Mouse (Mus musculus) lung, postnatal 0 days (tissue): ENCODE data around the gene Zdhhc14. TPM values are rescaled to one million over a fixed set of nuclear protein-coding genes. Genes with fewer than 3 reads are reported as not detected.

Experiments
- ATAC-seq: fragments of 200-750 bp; cut with Nextera tagmentation; 2 replicates; pipeline ENCODE4 v1.8.0; 2017; ENCODE audit warnings: moderate library complexity
- DNase-seq: peaks from one replicate; pipeline ENCODE4 v3.0.0-alpha.2; 2016; ENCODE audit warnings: low spot score
- H3K27ac ChIP-seq: fragments of 300-500 bp; sonication (generic); 2 replicates; pipeline ENCODE4 v1.5.1; 2014; ENCODE audit warnings: antibody characterized with exemption, mild to moderate bottlenecking, low read length, mixed read lengths
- H3K27me3 ChIP-seq: fragments of 300-500 bp; sonication (generic); replicated peaks from 2 replicates; pipeline ENCODE4 v1.6.1; 2014; ENCODE audit warnings: low read length, mixed read lengths; ENCODE audit not compliant: insufficient read depth
- H3K36me3 ChIP-seq: fragments of 300-500 bp; sonication (generic); 2 replicates; pipeline ENCODE4 v1.6.1; 2014; ENCODE audit warnings: low read length, mixed read lengths; ENCODE audit not compliant: insufficient read depth
- H3K4me1 ChIP-seq: fragments of 300-500 bp; sonication (generic); 2 replicates; pipeline ENCODE4 v1.6.1; 2014; ENCODE audit warnings: antibody characterized with exemption, low read depth, low read length, mixed read lengths; ENCODE audit not compliant: insufficient read depth
- H3K4me2 ChIP-seq: fragments of 300-500 bp; sonication (generic); replicated peaks from 2 replicates; pipeline ENCODE4 v1.6.1; 2014; ENCODE audit warnings: low read depth, mild to moderate bottlenecking, low read length, moderate library complexity, mixed read lengths
- H3K4me3 ChIP-seq: fragments of 300-500 bp; sonication (generic); 2 replicates; pipeline ENCODE4 v1.5.1; 2014; ENCODE audit warnings: low read depth, low read length
- H3K9ac ChIP-seq: fragments of 300-500 bp; sonication (generic); replicated peaks from 2 replicates; pipeline ENCODE4 v1.6.1; 2014; ENCODE audit warnings: low read depth, mild to moderate bottlenecking
- H3K9me3 ChIP-seq: fragments of 300-500 bp; sonication (generic); 2 replicates; pipeline ENCODE4 v1.6.1; 2016; ENCODE audit warnings: low read length, mixed read lengths
- CTCF ChIP-seq: IDR thresholded peaks from 2 replicates; pipeline ENCODE4 v1.5.1; 2016; ENCODE audit warnings: antibody characterized with exemption, mild to moderate bottlenecking
- EP300 ChIP-seq: IDR thresholded peaks from 2 replicates; pipeline ENCODE4 v1.6.1; 2016; ENCODE audit warnings: antibody characterized with exemption, mild to moderate bottlenecking, control low read depth
- WGBS: fragments of 180-500 bp; shearing (Covaris S2); extraction: QIAGEN DNeasy Blood & Tissue Kit; methylation state at CpG from one replicate; pipeline ENCODE4 v1.1.7; 2014; 5-methylcytosine and 5-hydroxymethylcytosine counted together
- polyA plus RNA-seq: library from polyadenylated mRNA; unstranded; fragments of >200 nt; fragmentation: Nextera tagmentation; extraction: Ambion mirVana; gene quantifications from 2 replicates; pipeline ENCODE4 v1.2.1, GENCODE M21; 2015

The Zdhhc14 gene
- polyA plus RNA-seq, 1 experiment from 2014 or later, result 4.2 TPM

GRCm38 (mm10) chr17:5544065-5544464, 51.7 kb downstream of the Zdhhc14 start:
- Histone ChIP-seq H3K36me3 (no peaks in the 10 kb centered on the region), H3K4me3 (no peak overlapping the region), H3K27ac (no peak overlapping the region), H3K9ac (no peak overlapping the region), H3K4me1 (no peaks in the 10 kb centered on the region), H3K27me3 (no peaks in the 10 kb centered on the region), H3K9me3 (no peaks in the 10 kb centered on the region), H3K4me2 (no peak overlapping the region)
- WGBS, result 59% methylated on average over 5 of the region's 5 CpGs
- no peak for ATAC-seq
- no peak for DNase-seq
- TF ChIP-seq EP300 (no peak), CTCF (no peak)

DNA sequence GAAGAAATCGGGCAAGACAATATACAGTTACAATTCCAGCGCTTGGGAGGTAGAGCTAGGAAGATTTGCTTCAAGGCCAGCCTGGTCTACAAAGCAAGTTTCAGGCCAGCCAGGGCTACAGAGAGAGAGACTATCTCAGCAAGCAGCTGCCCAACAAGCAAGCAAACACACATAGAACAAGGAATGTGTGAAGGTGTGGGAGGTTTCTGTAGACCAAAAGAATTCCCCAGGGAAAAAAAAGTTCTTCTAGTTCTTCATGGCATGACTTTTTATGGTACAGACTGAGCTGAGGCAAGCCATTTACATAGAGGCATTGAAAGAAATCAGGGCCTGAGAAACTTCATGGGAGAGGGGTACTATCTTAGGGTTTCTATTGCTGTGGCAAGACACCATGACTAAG, 52.7 kb downstream of the Zdhhc14 start:
- no peak overlapping the region for H3K4me3 ChIP-seq
- no peaks in the 10 kb centered on the region for H3K27me3 ChIP-seq
- 93% methylated on average over 2 of the region's 2 CpGs for WGBS
- H3K27ac ChIP-seq, result no peak overlapping the region
- no peaks in the 10 kb centered on the region for H3K9me3 ChIP-seq
- no peak overlapping the region for H3K9ac ChIP-seq
- no peak for TF ChIP-seq CTCF
- no peak for TF ChIP-seq EP300
- DNase-seq, result no peak
- H3K4me1 ChIP-seq, result no peaks in the 10 kb centered on the region
- ATAC-seq, result no peak
- no peaks in the 10 kb centered on the region for H3K36me3 ChIP-seq
- no peak overlapping the region for H3K4me2 ChIP-seq

GRCm38 (mm10) chr17:5548546-5548945, 56.2 kb downstream of the Zdhhc14 start:
- no peak overlapping the region for H3K4me2 ChIP-seq
- H3K9me3 ChIP-seq, result no peaks in the 10 kb centered on the region
- DNase-seq (no peak), ATAC-seq (no peak)
- H3K4me1 ChIP-seq, result no peaks in the 10 kb centered on the region
- no peak for TF ChIP-seq CTCF
- TF ChIP-seq EP300, result no peak
- WGBS, result 89% methylated on average over 2 of the region's 2 CpGs
- no peak overlapping the region for H3K4me3 ChIP-seq
- no peak overlapping the region for H3K27ac ChIP-seq
- H3K9ac ChIP-seq, result no peak overlapping the region
- H3K27me3 ChIP-seq, result no peaks in the 10 kb centered on the region
- no peaks in the 10 kb centered on the region for H3K36me3 ChIP-seq

DNA sequence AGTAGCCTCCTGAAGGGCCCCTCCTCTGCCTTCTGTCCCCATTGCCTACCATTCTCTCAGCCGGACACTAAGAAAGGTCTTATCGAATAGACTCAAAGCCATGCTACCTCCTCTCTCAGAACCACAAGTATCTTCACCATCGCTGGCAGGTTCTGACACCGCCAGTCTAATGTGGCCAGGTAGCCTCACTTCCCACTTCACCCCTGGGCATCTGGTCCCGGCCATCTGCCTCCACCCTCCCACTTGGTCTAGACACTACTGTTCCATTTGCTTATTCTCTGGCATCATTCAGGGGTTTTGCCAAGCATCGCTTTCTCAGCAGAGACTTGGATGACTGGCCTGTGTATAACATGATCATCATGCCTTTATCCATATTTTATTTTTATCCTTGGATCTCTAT, 57.1 kb downstream of the Zdhhc14 start:
- no peak for DNase-seq
- Histone ChIP-seq H3K27me3 (no peaks in the 10 kb centered on the region), H3K9me3 (no peaks in the 10 kb centered on the region), H3K4me2 (no peak overlapping the region), H3K36me3 (no peaks in the 10 kb centered on the region), H3K4me1 (no peaks in the 10 kb centered on the region), H3K9ac (no peak overlapping the region), H3K27ac (no peak overlapping the region), H3K4me3 (no peak overlapping the region)
- TF ChIP-seq CTCF, result no peak
- TF ChIP-seq EP300, result no peak
- ATAC-seq, result no peak
- WGBS, result 93% methylated on average over 6 of the region's 6 CpGs

DNA sequence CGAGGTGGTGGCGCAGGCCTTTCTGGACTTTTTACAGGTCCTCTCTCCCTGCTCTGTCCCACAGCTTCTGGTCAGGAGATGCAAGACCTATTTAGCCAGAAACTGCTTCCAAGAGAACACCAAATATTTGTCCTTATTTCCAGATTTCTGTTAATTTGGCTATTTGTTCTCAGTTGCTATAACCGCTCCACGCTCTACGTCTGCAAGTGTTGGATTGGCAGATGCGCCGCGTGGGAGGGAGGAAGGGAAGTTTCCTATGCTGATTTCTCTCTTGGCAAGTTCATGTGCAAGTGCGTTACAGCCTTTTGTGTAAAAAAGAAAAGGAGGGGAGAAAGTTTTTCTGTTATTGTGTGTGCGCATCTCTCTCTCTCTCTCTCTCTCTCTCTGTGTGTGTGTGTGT, 58.1 kb downstream of the Zdhhc14 start:
- DNase-seq (no peak), ATAC-seq (no peak)
- no peaks in the 10 kb centered on the region for H3K36me3 ChIP-seq
- H3K27me3 ChIP-seq, result no peaks in the 10 kb centered on the region
- H3K27ac ChIP-seq, result no peak overlapping the region
- 83% methylated on average over 10 of the region's 10 CpGs for WGBS
- no peak overlapping the region for H3K9ac ChIP-seq
- H3K9me3 ChIP-seq, result no peaks in the 10 kb centered on the region
- no peak overlapping the region for H3K4me2 ChIP-seq
- H3K4me3 ChIP-seq, result no peak overlapping the region
- TF ChIP-seq CTCF (no peak), EP300 (no peak)
- H3K4me1 ChIP-seq, result no peaks in the 10 kb centered on the region

DNA sequence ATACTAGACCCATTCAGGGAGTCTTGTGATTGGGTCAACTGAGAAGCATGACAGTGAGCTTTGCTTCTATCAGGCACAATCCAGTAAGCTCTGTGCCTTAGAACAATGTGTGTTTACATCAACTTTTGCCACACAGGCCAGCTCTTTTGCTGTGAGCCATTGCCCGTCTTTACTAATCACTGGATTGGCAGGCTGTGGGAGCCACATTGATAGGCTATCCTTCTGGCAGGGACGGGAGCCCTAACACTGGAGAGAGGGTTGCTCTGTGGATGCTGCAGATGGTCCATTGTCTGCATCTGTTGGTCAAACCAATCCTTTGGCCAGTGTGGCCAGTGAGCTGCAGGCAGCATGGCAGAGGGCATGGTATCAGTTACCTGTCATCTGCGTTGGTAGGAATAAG, 58.8 kb downstream of the Zdhhc14 start:
- Histone ChIP-seq H3K4me2 (no peak overlapping the region), H3K4me1 (no peaks in the 10 kb centered on the region), H3K27me3 (no peaks in the 10 kb centered on the region), H3K9ac (no peak overlapping the region), H3K36me3 (no peaks in the 10 kb centered on the region), H3K27ac (no peak overlapping the region), H3K4me3 (no peak overlapping the region), H3K9me3 (no peaks in the 10 kb centered on the region)
- ATAC-seq (no peak), DNase-seq (no peak)
- TF ChIP-seq EP300 (no peak), CTCF (no peak)
- WGBS, result 81% methylated on average over 3 of the region's 3 CpGs

DNA sequence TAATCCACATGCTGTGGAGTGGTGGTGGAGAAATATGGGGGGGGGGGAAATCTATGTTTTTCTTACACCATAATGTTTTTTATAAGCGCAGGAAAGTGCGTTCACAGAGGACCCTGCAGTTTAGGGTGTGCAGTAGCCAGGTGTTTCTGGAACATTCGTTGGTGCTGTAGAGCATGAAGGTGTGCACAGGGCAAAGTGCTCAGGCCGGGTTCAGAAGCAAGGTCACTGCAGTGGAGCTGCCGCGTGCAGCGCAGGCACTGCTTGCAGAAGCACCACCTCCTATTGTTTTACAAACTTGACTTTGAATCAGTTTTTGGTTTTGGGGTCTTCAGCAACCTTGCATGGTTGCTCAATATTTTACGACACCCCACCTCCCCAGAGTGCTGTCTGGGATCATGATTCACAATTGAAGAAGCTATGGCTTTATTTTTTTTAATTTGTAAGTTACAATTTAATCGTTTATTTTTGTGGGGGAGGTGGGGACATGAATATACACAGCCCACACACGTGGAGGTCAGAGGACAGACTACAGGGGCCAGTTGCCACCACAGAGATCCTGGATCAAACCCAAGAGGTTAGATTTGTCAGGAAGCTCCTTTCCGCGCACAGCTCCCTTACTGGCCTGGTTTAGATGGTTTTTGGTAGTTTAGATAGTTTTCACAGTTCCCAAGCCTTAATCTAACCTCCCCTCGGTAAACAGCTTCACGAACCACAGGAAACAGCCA, 59.8 kb downstream of the Zdhhc14 start:
- Histone ChIP-seq H3K27ac (no peak overlapping the region), H3K4me2 (no peak overlapping the region), H3K9me3 (no peaks in the 10 kb centered on the region), H3K36me3 (no peaks in the 10 kb centered on the region), H3K27me3 (no peaks in the 10 kb centered on the region), H3K4me1 (no peaks in the 10 kb centered on the region), H3K4me3 (no peak overlapping the region), H3K9ac (no peak overlapping the region)
- ATAC-seq (no peak), DNase-seq (no peak)
- WGBS, result 51% methylated on average over 14 of the region's 14 CpGs
- no peak for TF ChIP-seq EP300
- TF ChIP-seq CTCF, result no peak
